Mouse (Mus musculus): Measurements from ENCODE around the gene Mn1.

- TF ChIP-seq CTCF (IDR thresholded peaks at IDR 0.05; ENCODE audit: insufficient read depth, low read length) (no peak), POLR2A (IDR thresholded peaks at IDR 0.05; ENCODE audit: borderline replicate concordance, extremely low read depth, low read depth, low read length) (no peak)
Observed at GRCm38 (mm10) chr5:111401879-111402650, 15.1 kb upstream of the Mn1 start.

Measured in lung, adult 2 months (tissue).